Mouse (Mus musculus) testis, postnatal 14 days (tissue): ENCODE measurements around the gene Ciz1.

Source experiments
- DNase-seq: peaks from one replicate; pipeline ENCODE4 v3.0.0; 2021; ENCODE audit warnings: low spot score

Gene Ciz1

DNA sequence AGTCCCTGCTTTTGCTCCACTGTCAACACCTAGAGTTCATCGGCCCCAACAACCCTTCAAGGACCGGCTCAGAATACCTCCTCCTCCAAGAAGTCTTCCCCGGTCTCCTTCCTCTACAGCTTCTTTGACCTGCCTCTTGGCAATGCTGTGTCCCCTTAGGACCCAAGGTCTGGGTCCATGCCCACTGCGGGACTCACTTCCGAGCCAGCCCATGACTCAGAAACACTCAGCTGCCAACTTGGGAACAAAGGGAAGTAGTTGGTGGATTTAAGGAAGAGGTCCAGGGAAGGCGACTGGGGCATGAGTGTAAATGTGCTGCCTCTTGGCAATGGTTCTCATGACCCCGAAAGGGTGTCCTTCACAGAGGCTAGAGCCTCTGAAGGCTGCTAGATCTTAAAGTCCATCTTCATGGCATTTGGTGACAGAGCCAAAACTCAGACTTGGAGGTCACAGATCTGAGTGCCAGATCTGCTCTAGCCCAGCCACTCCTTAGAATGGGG, 27.9 kb downstream of the Ciz1 start:
- no peak for DNase-seq

DNA sequence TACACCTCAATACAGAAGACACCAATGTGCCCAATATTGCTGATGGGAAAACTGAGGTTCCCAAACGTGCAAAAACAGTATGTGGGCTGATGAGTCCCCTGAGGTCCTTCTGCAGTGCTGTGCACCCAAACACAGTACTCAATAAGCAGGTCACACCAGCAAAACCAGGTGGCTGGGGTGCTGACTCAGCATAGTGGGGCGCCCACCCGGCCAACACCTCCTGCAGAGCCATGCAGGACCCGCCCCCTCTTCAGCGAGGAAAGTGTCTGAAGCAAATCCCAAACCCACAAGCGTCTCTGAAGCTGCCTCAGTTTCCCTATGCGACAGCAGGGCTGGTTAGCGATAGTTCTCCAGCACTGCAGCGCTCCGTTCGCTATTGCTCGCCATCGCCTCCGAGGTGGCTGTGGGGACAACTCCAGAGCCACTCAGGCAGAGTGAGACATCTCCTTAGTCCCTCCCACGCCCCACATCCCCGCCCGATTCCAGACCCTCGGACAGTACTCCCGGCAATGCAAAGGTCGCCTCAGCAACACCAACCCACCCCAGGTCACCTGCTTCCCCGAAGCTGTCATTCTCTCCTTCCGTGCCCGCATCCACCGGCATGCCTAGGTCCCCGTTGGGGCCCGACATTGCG, 29.1 kb downstream of the Ciz1 start:
- DNase-seq: peak; percentile 46

DNA sequence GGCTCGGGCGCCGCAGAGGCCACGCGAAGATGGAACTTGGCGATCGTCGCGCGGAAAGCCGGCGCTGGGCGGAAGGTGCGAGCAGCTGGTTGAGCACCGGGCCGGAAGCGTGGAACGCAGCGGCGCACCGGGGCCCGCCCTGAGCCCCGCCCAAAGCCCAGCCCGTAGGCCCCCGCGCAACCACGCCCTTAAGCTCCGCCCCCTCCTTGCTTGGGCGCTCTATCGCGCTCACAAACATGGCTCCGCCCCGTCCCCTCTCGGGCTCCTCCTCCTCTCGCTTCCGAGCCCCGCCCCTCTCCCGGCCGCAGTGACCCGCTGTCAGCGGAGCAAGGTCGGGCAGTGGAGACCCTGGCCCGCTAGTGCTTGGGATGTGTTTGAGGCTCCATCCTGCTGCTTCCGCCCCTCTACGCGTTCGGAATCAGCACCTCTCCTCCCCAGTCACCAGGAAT, 29.7 kb downstream of the Ciz1 start, which contains the start of gene 1110008P14Rik:
TSS of gene 1110008P14Rik (minus strand) at position 164 of the 449 bp plus-strand sequence.
- DNase-seq: peak; percentile 92

DNA sequence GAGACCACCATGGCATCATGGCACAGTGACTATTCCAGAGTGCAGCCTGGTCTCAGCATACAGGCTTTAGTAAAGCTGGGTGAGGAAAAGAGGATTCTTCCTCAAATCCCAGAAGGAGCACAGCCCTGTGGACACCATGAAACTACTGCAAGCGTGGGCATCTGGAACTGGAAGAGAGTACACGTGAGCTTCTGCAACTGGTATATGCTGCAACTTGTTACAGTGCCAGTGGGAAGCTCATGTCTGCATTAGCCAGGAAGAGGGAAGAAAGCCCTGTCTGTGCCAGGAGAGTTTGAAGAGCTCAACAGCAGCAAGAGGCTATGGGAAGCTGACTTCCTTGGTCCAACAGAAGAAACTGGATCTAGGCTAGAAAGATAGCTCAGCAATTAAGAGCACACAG, 30.6 kb downstream of the Ciz1 start:
- DNase-seq: no peak

DNA sequence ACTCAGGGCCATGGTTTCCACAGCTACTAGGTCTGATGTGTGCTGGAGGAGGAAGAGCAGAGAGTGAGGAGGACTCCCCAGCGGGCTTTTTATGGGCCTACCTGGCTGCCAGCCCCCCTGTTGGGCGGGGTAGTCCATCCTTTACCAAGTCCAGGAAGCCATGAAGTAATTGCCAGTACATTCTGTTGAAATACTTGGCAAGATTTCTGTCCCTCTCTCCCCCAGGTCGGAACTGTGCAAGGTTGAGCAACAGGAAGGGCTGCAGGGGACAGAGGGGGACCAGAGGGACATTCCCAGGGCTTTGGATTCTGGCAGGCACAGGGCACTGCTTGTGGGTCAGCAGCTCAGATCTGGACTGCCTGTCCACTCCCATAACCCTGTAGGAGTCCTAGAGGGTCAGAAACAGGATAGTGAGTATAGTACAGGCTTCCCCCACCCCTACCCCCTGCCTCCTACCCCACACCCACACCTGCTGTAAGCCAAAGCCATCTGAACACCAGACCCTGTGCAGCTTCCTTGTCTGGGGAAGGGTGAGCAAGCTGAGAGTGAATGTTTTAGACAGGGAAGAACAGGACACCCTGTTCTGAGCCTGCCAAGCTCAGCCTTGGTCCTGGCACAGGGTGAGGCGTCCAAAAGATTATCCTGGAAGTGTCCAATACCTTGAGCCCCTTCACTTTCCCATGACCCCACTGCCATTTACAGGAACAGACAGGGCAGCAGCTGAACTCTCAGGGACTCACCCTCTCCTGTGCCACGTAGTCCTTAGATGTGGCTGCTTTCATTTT, 35.8 kb downstream of the Ciz1 start, which contains the start of gene Lcn2:
TSS of gene Lcn2 (minus strand) at position 547 of the 785 bp plus-strand sequence.
- DNase-seq: no peak

DNA sequence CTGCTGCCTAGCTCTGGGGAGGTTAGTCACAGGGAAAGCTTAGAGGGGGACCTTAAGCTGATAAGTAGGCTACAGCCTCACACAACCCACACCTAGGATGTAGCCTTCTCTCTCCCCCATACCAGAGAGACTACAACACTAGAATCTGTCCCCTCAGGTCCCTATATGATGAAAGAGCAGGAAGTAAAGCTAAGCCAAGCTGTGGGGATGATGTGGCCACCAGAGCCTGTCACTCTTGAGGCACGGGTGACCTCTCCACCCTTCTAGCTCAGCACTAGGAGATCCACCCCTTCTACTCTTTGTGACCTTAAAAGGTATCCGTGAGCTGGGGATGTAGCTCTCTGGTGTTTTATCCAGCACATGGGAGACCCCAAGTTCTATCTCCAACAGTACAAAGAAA, 37.0 kb downstream of the Ciz1 start:
- DNase-seq: no peak

DNA sequence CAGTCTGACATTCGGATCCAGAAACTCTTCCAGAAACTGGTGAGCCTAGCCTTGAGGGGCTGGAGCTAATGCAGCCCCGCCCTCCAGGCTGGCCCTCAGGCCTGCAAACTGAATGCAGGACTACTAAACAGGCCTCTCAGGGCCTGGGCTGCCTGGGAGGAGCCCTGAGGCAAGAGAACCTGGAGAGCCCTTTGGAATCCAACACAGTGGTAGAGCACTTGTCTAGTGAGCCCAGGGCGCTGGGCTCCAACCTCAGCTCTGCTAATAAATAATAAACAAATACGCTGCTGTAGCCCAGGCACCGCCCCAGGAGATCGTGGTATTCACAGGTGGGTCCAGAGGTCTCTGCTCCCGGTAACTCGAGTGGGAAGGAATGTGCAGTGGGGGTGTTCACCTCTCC, 38.7 kb downstream of the Ciz1 start:
- DNase-seq: no peak

DNA sequence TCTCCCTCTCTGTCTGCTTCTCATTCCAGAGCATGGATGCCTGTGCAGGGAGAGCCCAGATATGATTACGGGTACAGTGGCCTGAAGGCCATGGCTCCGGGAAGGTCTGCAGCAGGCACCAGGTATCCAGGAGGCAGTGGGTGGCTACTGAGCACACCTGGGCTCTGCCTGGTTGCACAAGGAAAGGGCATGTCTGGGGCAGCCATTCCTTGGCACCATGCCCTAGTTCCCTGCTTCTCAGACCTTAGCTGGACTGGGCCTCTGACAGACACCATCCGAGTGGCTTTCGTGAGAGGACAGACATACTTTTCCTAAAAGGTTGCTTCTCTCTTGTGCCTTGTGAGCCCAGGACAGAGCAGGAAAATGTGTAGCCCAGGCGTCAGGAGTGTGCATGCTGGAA, 39.9 kb downstream of the Ciz1 start:
- no peak for DNase-seq

DNA sequence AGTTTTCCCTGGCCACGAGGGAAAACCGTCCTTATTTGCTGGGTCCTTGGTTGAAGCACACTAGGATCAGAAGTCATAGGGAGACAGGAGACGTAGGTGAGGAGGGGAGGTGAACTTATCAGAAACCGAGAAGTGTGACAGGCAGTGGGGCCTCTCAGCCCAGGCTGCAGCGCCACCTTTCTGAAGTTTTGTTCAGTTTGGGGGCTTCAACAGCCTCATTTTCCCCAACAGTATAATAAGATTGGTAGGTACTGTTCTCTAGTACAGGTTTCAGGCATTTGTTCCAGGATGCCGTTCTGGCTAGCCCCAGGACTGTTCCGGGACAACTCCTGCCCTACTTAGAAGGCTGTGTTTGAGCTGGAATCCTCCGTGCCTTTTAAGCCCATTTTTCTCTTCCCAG, 42.8 kb downstream of the Ciz1 start:
- no peak for DNase-seq

DNA sequence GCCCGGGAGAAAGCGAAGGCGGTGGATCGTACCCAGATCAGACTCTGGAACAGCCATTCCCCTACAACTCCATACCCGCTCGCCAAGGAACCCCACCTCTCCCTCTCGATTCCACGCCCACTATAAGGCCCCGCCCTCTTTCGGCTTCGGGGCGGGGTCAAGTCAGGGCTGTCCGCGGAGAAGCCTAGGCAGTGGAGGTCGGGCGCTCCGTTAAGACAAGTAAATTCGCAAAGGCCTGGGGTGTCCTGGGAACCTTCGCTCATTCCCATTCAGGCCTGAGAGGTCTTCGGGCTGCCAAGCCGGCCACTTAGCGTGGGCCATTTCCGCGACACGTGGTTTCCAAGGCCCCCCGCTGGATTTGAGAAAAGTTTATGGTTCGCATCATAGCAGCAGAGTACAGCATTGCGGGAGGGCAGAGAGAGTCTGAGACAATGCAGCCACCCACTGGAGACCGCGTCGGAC, 43.4 kb downstream of the Ciz1 start, which contains the start of gene Ptges2:
TSS of gene Ptges2 (plus strand) at position 413 of the 462 bp plus-strand sequence.
- peak; percentile 90 for DNase-seq

DNA sequence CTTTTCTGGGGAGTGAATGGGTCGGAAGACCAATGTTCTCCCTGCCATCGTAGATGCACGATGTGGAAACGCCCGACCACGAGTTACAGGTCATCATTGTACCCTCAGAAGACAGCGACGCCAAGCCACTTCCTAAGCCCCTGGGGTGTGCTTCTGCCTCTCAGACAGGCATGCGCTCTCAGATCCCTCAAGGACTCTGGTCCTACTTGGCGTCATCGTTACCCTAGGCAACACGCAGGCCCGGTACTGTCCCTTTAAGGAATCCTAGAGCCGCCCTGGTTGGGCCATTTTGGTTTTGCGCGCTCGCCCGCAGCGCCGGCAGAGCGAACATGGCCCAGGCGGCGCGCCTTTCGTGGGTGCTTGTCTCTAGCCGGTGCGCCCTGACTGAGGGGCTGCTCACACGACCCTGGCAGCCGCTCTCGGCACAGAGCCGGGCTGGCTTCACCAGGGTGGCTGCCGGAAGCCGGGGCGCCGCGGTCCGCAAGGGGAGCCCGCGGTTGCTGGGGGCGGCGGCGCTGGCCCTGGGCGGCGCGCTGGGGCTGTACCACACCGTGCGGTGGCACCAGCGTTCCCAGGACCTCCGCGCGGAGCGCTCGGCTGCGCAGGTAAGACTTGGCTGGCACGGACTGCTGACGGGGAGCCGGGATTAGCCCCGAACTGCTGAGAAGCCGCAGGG, 44.0 kb downstream of the Ciz1 start:
- peak; percentile 92 for DNase-seq

DNA sequence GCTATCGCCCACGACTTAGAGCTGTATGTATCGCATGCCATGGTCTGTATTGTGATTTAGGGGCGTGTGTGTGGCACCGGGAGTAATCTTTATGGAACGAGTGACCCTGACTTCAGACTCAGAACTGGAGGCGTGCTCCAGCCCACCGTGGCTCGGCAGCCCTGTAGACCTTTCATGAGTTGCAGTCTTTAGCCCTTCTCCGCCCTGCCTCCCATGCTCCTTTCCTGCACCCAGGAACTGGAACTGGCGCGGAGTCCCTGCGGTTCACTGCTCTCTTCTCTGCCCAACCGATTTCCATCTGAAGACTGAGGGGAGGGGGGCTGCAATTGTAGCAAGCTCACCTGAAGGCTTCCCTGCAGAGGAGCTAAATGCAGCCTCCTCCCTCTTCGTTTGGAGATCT, 44.6 kb downstream of the Ciz1 start:
- DNase-seq: no peak

DNA sequence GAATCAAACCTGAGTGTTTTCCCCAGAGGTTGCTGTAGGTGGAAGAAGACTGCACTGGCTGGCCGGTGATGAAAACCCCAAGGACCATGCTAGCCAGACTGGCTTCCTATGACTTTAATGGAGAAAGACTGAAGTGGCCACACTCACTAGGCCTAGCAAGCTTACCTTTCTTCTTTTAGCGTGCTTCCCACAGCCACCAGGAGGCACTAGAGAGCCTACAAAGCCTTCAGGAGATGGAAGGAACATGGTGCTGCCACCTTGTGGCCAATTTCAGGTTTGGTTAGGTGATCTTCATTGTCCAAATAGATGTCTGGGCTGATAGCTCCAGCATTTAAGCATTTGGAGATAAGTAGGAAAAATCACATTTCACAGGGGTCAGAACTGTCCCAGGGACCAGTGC, 52.5 kb downstream of the Ciz1 start:
- peak; percentile 84 for DNase-seq

DNA sequence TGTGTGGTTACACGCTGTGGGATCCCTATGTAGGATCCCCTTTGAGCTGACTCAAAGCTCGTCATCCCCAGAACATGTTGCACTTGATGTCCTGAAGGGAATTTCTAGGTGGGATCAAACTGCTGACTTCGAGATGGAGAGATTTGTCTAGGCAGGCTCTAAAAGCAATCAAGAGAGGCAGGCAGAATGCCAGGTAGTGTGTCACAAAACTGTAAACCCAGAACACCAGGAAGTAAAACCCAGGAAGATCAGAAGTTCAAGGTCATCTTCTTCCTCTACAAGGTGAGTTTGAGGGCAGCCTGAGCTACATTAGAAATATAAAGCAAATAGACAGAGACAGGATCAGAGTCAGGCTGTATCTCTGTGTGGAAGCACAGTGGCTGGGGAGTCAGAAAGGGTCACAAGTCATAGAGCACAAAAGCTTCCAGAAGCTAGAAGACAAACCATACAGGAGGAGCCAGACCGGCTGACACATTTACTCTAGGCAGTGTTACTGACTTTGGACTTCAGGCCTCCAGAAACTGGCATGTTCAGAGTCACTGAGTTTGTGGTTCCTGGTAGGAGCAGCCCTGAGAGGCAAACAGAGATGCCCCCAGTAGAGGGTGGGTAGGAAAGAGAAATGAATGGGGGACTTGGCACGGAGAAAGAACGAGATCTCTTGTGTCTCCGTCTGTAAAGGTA, 55.2 kb downstream of the Ciz1 start:
- DNase-seq: no peak

DNA sequence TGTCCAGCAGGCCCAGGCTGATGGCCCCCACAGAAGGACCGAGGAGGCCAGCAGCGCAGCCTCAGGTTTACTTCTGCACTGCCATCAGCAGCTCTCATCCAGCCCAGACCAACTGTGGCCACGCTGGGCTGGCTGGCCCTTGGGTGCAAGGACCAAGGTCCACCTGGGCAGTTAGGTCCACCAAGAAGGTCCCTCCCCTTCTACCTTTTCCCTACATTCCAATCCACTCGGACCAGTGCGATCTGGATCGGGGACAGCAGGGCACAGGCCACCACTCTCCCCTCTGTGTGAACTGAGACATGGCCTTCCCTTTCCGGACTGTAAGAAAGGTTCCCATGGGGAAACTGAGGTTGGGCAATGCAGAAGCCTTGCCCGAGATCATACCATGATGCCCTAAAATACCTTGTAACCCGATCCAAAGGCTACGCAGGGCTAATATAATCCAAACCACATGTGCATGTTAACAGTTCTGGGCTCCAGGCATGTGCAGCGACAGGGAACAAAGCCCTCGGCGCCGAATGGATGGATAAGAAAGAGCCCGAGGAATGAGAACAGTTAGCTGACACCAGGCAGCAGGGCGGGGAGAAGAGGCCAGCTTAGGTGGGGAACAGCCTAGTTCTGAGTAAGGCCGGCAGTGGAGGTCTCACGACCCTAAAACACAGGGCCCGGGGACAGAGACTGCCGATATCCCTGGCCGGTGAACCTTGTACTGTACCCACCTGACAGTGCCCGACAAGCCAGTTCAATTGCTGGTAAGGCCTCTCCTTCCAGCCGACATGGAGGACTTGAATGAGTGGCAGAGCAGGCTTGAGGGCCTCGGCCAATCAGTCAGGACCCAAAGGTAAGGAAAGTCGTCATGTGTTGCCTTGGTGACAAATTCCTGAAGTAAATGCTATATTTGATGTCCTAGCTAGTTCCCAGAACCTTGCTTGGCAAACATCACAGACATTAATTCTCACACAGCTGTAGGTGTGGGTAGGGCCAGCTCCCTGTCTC, 56.6 kb downstream of the Ciz1 start:
- no peak for DNase-seq

DNA sequence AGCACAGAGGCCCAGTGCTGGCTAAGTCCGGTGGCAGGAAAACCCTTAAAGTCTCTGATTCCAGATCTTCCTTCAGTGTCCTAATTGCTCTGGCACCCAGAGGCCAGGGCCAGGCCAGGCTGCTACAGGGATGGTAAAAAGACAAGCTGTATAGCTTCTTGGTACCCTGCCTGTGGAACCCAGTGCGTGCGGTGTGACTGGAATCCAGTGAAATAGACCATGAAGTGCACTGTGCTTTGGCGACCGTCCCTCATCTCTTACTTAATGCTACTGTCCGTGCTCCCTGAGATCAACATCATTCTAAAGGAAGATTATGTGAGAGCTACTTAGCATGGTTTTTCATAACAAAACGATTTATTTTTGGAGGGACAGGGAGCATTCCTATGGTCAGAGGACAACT, 59.3 kb downstream of the Ciz1 start:
- DNase-seq: no peak

DNA sequence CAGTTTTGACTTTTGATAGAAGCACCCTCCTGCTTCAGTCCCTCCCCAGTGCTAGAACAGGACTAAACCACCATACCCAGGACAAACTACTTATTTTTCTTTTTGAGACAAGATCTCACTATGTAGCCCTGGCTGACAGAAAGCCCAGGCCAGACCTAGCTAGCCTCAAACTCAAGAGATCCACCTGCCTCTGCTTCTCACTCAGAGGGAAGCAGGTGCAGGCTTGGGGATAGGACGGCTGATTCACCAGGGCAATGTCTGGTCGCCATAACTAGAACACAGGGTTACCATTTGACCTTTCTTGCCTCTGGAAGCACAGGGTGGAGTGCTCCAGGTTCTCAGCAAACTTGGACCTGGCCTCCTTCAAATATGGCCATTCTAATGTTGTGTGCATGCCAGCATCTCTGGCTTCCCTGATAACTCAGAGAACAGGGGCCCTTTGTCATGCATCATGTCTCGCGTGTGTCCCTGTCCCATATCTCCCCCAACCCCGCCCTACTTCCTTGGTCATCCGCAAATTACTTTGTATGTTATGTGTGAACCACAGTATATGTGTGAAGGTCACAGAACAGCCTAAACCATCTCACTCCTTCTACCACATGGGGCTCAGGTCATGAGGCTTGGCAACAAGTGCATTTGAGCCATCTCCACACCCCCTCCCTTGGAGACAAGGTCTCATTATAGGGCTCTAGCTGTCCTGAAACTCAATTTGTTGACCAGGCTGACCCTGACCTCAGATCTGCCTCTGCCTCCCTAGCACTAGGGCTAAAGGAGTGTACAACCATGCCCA, 60.8 kb downstream of the Ciz1 start:
- no peak for DNase-seq

DNA sequence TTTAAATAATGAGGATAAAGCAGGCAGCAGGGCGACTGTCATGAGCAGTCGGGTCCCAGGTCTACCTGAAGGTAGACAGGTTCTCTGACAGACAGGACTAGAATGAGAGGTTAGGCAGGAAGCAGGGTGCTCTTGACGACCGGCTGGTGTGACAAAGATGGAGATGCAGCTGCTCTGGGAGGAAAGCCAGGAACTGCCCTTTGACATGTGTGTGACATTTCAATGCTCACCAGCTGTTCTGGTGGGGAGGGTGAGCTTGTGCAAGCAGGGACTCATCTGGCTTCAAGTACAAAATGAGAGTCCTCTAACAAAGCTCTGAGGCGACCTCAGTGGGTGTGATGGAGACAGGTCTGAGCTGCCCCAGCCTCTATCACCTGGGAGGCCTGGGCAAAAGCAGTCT, 61.8 kb downstream of the Ciz1 start:
- no peak for DNase-seq

DNA sequence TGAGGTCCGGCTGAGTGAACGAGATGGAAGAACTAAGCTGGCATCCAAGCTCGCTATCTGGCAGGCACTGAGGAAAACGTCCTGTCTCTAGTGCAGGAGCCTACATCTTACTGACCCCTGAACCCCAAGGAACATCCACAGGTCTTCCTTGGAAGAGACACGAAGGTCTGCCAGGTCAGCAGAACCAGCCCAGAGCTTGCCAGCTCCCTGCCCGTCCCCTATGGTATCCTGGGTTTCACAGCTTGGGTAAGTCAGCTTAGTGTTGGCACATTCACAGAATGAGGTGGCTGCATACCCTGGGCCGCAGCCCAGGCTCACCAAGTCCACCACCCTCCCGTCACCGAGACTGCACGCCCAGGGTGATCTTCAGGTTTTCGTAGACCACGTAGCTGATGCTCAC, 63.7 kb downstream of the Ciz1 start:
- no peak for DNase-seq

DNA sequence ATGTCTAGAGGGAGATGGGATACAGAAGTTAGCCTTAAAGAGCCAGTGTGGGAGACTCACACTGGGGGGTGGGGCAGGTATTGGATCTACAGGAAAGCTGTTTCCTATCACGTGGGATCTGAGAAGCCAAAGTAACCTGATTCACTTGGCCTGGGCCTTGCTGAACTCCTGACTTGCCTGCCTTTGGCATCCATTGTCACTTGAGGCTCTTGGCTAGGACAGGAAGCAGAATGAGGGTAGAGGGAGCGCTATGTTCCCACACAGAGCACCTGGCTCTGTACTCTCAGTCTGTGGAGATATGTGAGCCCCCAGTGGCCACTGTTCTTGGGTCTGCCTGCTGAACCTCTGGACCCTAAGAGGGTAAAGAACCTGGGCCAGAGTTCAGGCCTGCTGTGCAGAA, 64.4 kb downstream of the Ciz1 start:
- no peak for DNase-seq
